Mouse (Mus musculus) spleen, adult 2 months (tissue): ENCODE results near the gene Fem1a.

ENCODE experiments used
- CTCF ChIP-seq: fragments of 200-500 bp; IDR thresholded peaks from 2 replicates; pipeline ENCODE4 v1.5.1; 2011; ENCODE audit warnings: mild to moderate bottlenecking, inconsistent platforms; ENCODE audit not compliant: insufficient read depth, insufficient read length, insufficient replicate concordance; ENCODE audit errors: extremely low read depth
- POLR2A ChIP-seq: fragments of 200-500 bp; IDR thresholded peaks from 2 replicates; pipeline ENCODE4 v1.6.1; 2011; ENCODE audit warnings: low read depth, low read length, inconsistent platforms

GRCm38 (mm10) chr17:56261166-56261565 is 4.6 kb downstream of the Fem1a start:
- TF ChIP-seq CTCF (no peak), POLR2A (no peak)
